Mouse (Mus musculus): ENCODE results near the gene Ppt2. TPM values are rescaled to one million over a fixed set of nuclear protein-coding genes. Genes with fewer than 3 reads are reported as not detected.

Gene Ppt2
- total RNA-seq, 2 experiments from 2014 or later, result 31.4 to 36.7 TPM

DNA sequence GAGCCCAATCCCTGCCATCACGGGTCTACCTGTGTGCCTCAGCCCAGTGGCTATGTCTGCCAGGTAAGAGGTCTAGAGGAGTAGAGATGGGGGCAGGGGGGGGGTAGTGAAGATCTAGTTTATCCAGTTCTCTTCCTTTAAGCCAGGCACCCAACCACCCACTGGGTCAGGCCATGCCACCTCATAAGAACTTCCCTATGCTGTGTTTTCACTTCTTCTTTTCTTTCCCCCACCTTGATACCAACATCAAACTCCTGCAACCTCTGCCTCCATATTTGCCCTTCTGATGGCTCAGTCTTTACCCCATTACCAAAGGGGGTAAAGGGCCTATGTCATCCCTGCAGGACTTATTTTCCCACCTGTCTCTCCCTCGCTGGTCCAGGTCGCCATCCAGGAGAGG lies 50.2 kb downstream of the Ppt2 start:
- DNase-seq (ENCODE audit: extremely low spot score in 1 of 2, low spot score in 2 of 2), result no peak
- intact Hi-C loops (cut with DNase I), result no loop called here

- intact Hi-C loops (cut with DNase I), result no loop called here
These were observed 51.7 kb downstream of the Ppt2 start for GRCm38 (mm10) chr17:34576577-34576976.

DNA sequence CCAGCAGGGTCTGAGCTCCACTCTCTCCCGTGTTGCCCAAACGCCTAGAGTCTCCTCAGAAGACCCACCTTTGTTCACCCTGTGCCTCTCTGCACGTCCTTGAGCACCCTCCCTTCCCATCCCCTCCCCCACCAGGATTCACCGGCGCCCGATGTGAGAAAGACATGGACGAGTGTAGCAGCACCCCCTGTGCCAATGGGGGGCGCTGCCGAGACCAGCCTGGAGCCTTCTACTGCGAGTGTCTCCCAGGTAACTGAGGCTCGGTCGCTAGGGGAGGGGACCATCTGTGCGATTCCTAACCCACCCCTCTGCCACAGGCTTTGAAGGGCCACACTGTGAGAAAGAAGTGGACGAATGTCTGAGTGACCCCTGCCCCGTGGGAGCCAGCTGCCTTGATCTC lies 55.9 kb downstream of the Ppt2 start:
- intact Hi-C loops (cut with DNase I), result no loop called here
- peak in 1 of 2 experiments; percentile 54 for DNase-seq (ENCODE audit: extremely low spot score in 1 of 2, low spot score in 2 of 2)

More at GRCm38 (mm10) chr17:34576577-34576976, 51.7 kb downstream of the Ppt2 start:
- no peak for DNase-seq (ENCODE audit: extremely low spot score in 1 of 2, low spot score in 2 of 2)

GRCm38 (mm10) chr17:34571875-34572274 lies 56.4 kb downstream of the Ppt2 start:
- intact Hi-C loops (cut with DNase I), result no loop called here
- DNase-seq (ENCODE audit: extremely low spot score in 1 of 2, low spot score in 2 of 2), result no peak

GRCm38 (mm10) chr17:34569919-34570318 lies 58.4 kb downstream of the Ppt2 start:
- intact Hi-C loops (cut with DNase I), result no loop called here
- DNase-seq (ENCODE audit: extremely low spot score in 1 of 2, low spot score in 2 of 2), result no peak

GRCm38 (mm10) chr17:34568421-34568820 lies 59.9 kb downstream of the Ppt2 start:
- intact Hi-C loops (cut with DNase I), result no loop called here

DNA sequence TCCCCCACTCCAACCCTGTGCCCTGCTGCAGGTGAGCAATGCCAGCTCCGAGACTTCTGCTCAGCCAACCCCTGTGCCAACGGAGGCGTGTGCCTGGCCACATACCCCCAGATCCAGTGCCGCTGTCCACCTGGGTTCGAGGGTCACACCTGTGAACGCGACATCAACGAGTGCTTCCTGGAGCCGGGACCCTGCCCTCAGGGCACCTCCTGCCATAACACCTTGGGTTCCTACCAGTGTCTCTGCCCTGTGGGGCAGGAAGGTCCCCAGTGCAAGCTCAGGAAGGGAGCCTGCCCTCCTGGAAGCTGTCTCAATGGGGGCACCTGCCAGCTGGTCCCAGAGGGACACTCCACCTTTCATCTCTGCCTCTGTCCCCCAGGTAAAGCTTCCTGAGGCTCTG lies 61.0 kb downstream of the Ppt2 start:
- intact Hi-C loops (cut with DNase I), result no loop called here
- DNase-seq (ENCODE audit: extremely low spot score in 1 of 2, low spot score in 2 of 2), result no peak

More at GRCm38 (mm10) chr17:34568421-34568820, 59.9 kb downstream of the Ppt2 start:
- DNase-seq (ENCODE audit: extremely low spot score in 1 of 2, low spot score in 2 of 2), result no peak

Other genes starting within 250 kb of the Ppt2 start
- gene BC051142, start 229.7 kb downstream of the Ppt2 start, total RNA-seq (2021), result 1 to 10 TPM; 6.6 to 9.9 TPM
- gene Btnl4, start 151.2 kb downstream of the Ppt2 start, total RNA-seq (2021), result not detected
- not detected for gene Btnl6, start 111.2 kb downstream of the Ppt2 start, total RNA-seq (2021)
- gene Notch4, start 64.2 kb downstream of the Ppt2 start, total RNA-seq (2021), result 10 to 100 TPM; 10.6 to 12.0 TPM
- 1 to 10 TPM; 3.1 to 4.1 TPM for gene Gpsm3, start 38.7 kb downstream of the Ppt2 start, total RNA-seq (2021)
- 10 to 100 TPM; 40.3 to 40.9 TPM for gene Pbx2, start 37.2 kb downstream of the Ppt2 start, total RNA-seq (2021)
- gene Ager, start 30.6 kb downstream of the Ppt2 start, total RNA-seq (2021), result 1 to 10 TPM in 1 of 2 experiments, under 1 TPM in 1; 0.97 to 1.3 TPM
- 100 to 1,000 TPM in 1 of 2 experiments, 10 to 100 TPM in 1; 94.8 to 101 TPM for gene Rnf5, start 24.8 kb downstream of the Ppt2 start, total RNA-seq (2021)
- gene Agpat1, start 24.2 kb downstream of the Ppt2 start, total RNA-seq (2021), result 100 to 1,000 TPM; 180 to 182 TPM
- gene Egfl8, start 12.5 kb downstream of the Ppt2 start, total RNA-seq (2021), result 1 to 10 TPM; 4.3 to 5.2 TPM
- 100 to 1,000 TPM; 157 to 158 TPM for gene Prrt1, start 1.0 kb upstream of the Ppt2 start, total RNA-seq (2021)
- 10 to 100 TPM; 12.5 to 13.7 TPM for gene Fkbpl, start 16.3 kb upstream of the Ppt2 start, total RNA-seq (2021)
- 10 to 100 TPM; 73.1 to 76.5 TPM for gene Atf6b, start 18.6 kb upstream of the Ppt2 start, total RNA-seq (2021)
- gene Tnxb, start 42.0 kb upstream of the Ppt2 start, total RNA-seq (2021), result 1 to 10 TPM; 1.7 to 1.8 TPM
- gene C4b, start 115.4 kb upstream of the Ppt2 start, total RNA-seq (2021), result 1 to 10 TPM; 6.7 to 7.4 TPM
- gene Cyp21a1, start 176.1 kb upstream of the Ppt2 start, total RNA-seq (2021), result not detected
- 10 to 100 TPM; 57.4 to 69.4 TPM for gene Stk19, start 208.4 kb upstream of the Ppt2 start, total RNA-seq (2021)
- 10 to 100 TPM; 31.2 to 33.1 TPM for gene Dxo, start 208.5 kb upstream of the Ppt2 start, total RNA-seq (2021)
- 10 to 100 TPM; 66.7 to 78.0 TPM for gene Skiv2l, start 221.7 kb upstream of the Ppt2 start, total RNA-seq (2021)
- 10 to 100 TPM; 28.1 to 28.4 TPM for gene Nelfe, start 221.9 kb upstream of the Ppt2 start, total RNA-seq (2021)
- gene Cfb, start 234.0 kb upstream of the Ppt2 start, total RNA-seq (2021), result under 1 TPM; 0.51 to 0.62 TPM